Mouse (Mus musculus): ENCODE data around the gene Plk3.
"Not testable (repeated sequence)": the region's sequence is repeated elsewhere in the genome, so short reads cannot be mapped to it uniquely, and the experiment has no call there.

The Plk3 gene

GRCm38 (mm10) chr4:117133817-117134600 is at the start of gene Plk3:
Gene Plk3 (minus strand): TSS chr4:117133963.
- peak; percentile 100 for DNase-seq (ENCODE audit: low read depth)

- DNase-seq (ENCODE audit: low read depth), result not testable (repeated sequence)
These were observed 49.0 kb upstream of the Plk3 start for GRCm38 (mm10) chr4:117182759-117183096.

- DNase-seq (ENCODE audit: low read depth), result peak; percentile 97
These were observed 48.3 kb upstream of the Plk3 start, which contains the start of gene Kif2c for GRCm38 (mm10) chr4:117181863-117182758. Gene Kif2c (minus strand): TSS chr4:117182639.

DNA sequence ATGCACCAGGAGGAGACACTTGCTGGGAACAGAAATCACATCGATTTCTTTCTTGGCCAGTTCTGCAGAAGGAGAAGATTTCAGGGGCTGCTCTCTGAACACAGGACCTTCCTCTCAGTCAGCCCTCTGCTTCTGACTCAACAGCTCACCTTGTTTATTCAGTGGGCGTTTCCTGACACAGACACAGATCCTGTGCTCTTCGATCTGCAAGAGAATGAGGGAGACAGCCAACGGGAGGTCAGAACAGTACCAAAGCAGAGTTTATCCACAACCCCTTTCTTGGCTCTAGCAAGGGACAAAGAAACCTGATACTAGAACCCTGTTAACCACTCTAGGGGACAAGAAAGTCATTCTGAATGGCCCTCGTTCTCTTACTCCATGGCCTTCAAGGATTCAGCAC is 36.2 kb upstream of the Plk3 start:
- DNase-seq (ENCODE audit: low read depth), result no peak

- no peak for DNase-seq (ENCODE audit: low read depth)
These were observed 27.4 kb upstream of the Plk3 start for GRCm38 (mm10) chr4:117161183-117161582.

- no peak for DNase-seq (ENCODE audit: low read depth)
These were observed 25.9 kb upstream of the Plk3 start for GRCm38 (mm10) chr4:117159666-117160065.

GRCm38 (mm10) chr4:117156372-117156771 is 22.6 kb upstream of the Plk3 start:
- DNase-seq (ENCODE audit: low read depth), result peak; percentile 43

GRCm38 (mm10) chr4:117155792-117156355 is 22.1 kb upstream of the Plk3 start, which contains the start of gene Rps8:
Gene Rps8 (minus strand): TSS chr4:117156243.
- peak; percentile 93 for DNase-seq (ENCODE audit: low read depth)

DNA sequence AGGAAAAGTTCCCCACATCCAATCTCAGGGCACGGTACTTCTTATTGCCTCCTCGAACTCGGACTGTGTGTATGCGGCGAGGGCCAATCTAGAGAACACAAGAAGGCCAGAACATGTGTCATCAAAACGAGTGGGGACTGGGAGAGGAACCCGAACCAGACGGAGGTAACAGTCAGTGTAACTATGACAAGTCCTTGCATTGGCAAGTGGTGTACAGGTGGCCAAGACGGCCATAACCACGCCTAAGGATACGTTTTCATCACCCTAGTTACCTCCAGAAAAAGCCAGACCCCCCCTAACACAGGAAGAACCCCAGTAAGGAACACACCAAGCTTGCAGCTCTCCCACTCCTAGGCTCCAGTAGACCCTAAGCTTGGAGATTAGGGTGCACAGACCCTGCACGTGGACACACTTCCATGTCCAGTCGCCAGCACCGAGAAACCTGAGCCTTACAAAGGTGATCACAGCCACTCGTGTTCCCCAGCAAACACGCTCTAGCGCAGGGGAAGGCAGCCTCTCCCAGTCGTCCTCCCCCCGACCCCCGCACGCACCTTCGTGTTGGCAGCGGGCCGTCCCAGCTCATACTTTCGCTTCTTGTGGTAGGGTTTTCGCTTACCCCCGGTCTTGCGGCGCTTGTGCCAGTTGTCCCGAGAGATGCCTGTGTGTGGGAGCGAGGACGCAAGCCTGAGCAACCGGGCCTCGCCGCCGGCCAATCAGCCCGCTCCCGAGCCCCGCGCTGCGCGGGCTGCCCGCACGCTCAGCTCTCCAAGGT is 21.4 kb upstream of the Plk3 start:
- no peak for DNase-seq (ENCODE audit: low read depth)

DNA sequence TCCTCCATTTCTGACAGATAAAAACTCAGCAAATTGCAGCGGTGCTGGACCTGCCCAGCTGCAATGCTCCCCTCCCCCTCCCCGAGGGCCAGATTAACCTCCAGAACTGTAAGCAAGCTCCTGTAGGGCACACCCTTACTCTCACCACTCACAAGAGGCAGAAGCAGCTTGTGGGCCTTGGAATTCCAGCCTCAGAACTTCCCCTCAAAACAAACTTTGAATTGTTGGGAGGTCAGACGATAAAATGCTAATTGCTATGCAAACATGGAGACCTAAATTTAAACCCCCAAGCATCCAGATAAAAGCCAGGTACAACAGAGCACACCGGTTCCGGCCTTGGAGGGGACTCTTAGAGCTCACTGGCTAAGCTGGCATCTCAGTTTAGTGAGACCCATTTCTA is 19.0 kb upstream of the Plk3 start:
- DNase-seq (ENCODE audit: low read depth), result no peak

DNA sequence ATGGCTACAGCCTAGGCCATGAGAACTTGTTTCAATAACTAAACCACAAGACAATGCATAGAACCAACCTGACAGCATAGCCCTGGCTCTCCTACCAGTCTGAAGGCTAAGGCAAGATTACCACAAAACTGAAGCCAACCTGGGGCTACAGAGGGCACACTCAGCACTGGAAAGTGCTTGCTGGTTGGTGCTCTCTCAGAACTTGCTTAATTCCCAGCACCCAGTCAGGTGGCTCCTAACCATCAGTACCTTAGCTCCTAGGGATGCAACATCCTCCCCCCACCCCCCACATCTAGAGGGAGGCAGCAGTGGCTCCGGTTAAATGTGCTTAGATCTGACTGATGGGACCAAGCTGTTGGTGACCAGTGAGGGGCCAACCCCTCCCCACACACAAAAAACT is 17.7 kb upstream of the Plk3 start:
- no peak for DNase-seq (ENCODE audit: low read depth)

GRCm38 (mm10) chr4:117150212-117150733 is 16.5 kb upstream of the Plk3 start:
- DNase-seq (ENCODE audit: low read depth), result no peak

DNA sequence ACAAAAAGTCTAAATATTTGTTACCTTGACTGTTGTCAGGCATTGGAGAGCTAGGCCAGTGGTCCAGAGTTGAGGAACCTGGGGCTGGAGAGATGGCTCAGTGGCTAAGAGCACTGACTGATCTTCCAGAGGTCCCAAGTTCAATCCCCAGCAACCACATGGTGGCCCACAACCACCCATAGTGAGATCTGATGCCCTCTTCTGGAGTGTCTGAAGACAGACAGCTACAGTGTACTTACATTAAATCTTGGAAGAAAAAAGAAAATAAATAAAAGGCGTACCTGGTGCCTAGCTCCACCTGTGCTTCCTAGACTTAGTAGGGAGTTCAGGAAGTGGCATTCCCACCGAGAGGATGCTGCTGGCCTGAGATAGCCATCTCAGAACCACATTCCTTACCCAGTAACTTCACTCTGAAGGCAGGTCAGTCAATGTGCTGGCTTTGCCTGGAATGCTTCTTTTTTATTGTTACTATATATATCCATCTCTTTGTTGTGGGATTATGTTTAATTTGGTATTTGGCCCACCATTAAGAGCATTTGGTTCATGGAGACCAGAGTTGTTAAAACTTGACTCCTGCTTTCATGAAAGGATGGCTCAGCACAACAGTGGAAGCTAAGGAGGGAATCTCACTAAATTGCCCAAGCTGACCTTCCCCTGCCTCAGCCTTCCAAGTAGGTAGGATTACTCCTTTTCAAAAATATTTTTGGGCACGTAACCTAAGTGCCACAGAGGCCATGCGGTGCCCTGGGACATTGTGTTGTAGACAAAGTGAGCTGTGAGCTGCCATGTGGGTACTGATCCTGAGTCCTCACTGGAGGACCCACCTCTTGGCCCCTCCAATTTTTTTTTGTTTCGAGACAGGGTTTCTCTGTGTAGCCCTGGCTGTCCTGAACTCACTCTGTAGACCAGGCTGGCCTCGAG is 15.8 kb upstream of the Plk3 start:
- DNase-seq (ENCODE audit: low read depth), result no peak

DNA sequence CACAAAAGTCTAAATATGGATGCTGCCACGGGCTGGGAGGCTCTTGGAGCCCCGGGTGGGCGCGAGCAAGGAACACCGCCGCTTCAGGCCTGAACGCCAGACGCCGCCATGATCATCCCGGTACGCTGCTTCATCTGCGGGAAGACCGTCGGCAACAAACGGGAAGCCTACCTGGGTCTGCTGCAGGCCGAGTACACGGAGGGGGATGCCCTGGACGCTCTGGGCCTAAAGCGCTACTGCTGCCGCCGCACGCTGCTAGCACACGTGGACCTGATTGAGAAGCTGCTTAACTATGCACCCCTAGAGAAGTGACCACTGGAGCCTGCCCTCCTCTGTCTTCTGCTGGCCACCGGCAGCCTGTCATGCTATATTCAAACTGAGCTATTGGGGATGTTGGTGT is 15.1 kb upstream of the Plk3 start:
- no peak for DNase-seq (ENCODE audit: low read depth)

DNA sequence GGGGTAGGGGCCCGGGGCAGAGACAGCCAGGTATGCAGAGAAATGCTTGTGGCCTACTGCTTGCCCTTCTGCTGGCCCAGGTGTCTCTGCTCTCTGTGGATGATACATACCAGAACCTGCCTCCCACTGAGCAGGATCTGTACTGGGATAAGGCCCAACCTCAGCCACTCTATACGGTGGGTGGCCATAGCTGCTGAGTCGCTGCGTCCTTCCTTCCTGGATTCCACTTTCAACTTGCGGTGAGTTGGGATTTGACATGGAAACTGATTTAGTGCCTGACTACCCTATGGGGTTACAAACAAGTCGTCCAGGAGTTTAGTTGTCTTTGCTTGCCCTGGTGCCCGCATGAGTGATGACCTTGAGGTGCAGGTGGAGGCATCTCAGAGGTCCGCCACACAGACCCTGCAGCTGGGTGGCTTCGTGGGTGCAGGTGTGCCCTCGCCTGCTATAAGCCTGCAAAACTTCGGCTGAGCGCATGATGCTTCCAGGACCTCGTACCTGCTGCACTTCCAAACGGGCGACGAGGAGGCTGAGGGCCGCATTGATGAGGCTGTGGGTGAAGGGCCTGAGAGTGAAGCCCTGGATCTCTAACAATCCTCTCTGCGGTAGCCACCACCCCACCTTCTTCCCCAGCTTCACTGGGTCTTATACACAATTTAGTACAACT is 14.4 kb upstream of the Plk3 start:
- DNase-seq (ENCODE audit: low read depth), result no peak

DNA sequence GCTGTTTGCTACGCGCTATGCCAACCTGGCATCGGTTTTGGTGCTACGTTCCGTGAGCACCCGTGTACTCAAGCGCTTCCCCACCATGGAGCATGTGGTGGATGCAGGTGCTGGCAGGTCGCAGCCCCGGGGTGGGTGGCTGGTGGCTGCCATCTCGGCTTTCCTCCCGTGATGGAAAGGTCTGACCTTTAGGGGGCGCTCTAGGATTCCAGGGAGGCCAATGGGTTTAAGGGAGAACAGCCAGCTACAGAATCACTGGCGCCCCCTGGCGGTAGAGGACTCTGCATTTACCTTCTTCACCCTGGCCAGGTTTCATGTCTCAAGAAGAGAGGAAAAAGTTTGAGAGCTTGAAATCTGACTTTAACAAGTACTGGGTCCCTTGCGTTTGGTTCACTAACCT is 12.4 kb upstream of the Plk3 start:
- DNase-seq (ENCODE audit: low read depth), result peak; percentile 97

- no peak for DNase-seq (ENCODE audit: low read depth)
These were observed 11.5 kb upstream of the Plk3 start for GRCm38 (mm10) chr4:117145248-117145647.

DNA sequence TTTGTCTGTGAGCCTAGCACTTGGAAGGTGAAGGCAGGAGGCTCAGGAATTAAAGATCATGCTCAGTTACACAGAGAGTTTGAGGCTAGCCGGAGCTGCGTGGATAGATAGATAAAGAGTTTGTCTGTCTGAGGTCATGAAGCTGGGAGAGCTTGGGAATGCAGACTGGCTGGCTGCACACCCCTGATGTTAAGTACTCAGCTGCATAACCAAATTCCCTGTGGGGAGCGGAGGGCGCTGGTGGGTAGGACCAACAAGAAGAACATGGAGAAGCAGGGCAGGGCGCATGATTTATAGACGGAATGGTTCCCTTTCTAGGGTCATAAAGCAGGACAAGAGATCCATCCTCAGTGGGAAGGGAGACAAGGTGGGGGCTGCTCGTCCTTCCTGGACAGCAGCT is 9.3 kb upstream of the Plk3 start:
- no peak for DNase-seq (ENCODE audit: low read depth)

DNA sequence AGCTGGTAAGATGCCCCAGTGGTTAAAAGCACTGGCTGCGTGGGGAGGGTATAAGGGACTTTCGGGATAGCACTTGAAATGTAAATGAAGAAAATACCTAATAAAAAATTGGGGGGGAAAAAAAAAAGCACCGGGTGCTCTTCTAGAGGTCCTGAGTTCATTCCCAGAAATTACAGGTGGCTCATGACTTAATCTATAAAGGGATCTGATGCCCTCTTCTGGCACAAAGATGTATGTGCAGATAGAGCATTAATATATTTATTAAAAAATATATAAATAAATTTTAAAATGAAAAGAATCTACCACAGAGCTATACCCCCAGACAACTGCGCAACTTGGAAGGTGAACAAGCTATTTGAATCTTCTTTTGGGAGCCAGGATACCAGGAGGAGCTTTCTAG is 6.8 kb upstream of the Plk3 start:
- peak; percentile 63 for DNase-seq (ENCODE audit: low read depth)

DNA sequence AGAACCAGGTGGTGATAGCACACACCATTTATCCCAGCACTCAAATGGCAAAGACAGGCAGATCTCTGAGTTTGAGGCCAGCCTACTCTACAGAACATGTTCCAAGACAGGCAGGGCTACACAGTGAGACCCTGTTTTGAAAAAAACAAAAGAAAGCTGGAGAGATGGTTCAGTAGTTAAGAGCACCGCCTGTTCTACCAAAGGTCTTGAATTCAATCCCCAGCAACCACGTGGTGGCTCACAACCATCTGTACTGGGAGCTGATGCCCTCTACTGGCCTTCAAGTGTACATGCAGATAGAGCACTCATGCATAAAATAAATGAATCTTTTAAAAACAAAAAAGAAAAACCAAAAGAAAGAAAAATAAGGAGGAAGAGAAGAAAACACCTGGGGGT is 5.5 kb upstream of the Plk3 start:
- peak; percentile 84 for DNase-seq (ENCODE audit: low read depth)
